Mouse (Mus musculus): ENCODE data around the gene Palm. TPM values are rescaled to one million over a fixed set of nuclear protein-coding genes. Genes with fewer than 3 reads are reported as not detected.
A peak's percentile ranks its signal among the peaks of the same experiment; 100 is the strongest.

Gene Palm
- polyA plus RNA-seq, 1 experiment from 2014 or later: 44.8 TPM

GRCm38 (mm10) chr10:79853860-79854795 is 60.8 kb downstream of the Palm start, which contains the start of gene Ptbp1:
Gene Ptbp1, plus strand, starts transcription at chr10:79854427.
- H3K27ac ChIP-seq (ENCODE audit: low read length): peak within 1 kb of the TSS; percentile 100
- peaks cover 58% of the 10 kb centered on the region for H3K4me1 ChIP-seq (ENCODE audit: control insufficient read depth, insufficient read depth, low read length)
- peak within 1 kb of the TSS; percentile 97 for H3K4me3 ChIP-seq (ENCODE audit: low read length)
- H3K9me3 ChIP-seq (ENCODE audit: control insufficient read depth, low read length): no peaks in the 10 kb centered on the region
- ATAC-seq: peak; percentile 83
- H3K27me3 ChIP-seq (replicated peaks; ENCODE audit: control insufficient read depth, insufficient read depth, low read length): no peaks in the 10 kb centered on the region
- H3K4me2 ChIP-seq (ENCODE audit: low read depth, low read length): peak within 1 kb of the TSS; percentile 96
- peaks cover 9% of the 10 kb centered on the region for H3K36me3 ChIP-seq (ENCODE audit: control insufficient read depth, insufficient read depth, low read length)
- under 1% methylated on average over 74 of the region's 75 CpGs for WGBS
- H3K9ac ChIP-seq (ENCODE audit: low read depth, low read length): peak within 1 kb of the TSS; percentile 100

GRCm38 (mm10) chr10:79854801-79855541 is 61.6 kb downstream of the Palm start:
- Histone ChIP-seq H3K9ac (ENCODE audit: low read depth, low read length) (peak overlapping the region; percentile 100), H3K4me3 (ENCODE audit: low read length) (peak overlapping the region; percentile 97), H3K9me3 (ENCODE audit: control insufficient read depth, low read length) (no peaks in the 10 kb centered on the region), H3K27me3 (replicated peaks; ENCODE audit: control insufficient read depth, insufficient read depth, low read length) (no peaks in the 10 kb centered on the region), H3K4me2 (ENCODE audit: low read depth, low read length) (peak overlapping the region; percentile 96), H3K36me3 (ENCODE audit: control insufficient read depth, insufficient read depth, low read length) (peaks cover 17% of the 10 kb centered on the region), H3K4me1 (ENCODE audit: control insufficient read depth, insufficient read depth, low read length) (peaks cover 66% of the 10 kb centered on the region), H3K27ac (ENCODE audit: low read length) (peak overlapping the region; percentile 100)
- under 1% methylated on average over 77 of the region's 83 CpGs for WGBS
- ATAC-seq: peak; percentile 11

GRCm38 (mm10) chr10:79855558-79856184 is 62.3 kb downstream of the Palm start:
- ATAC-seq: peak; percentile 31
- H3K9me3 ChIP-seq (ENCODE audit: control insufficient read depth, low read length): no peaks in the 10 kb centered on the region
- H3K4me3 ChIP-seq (ENCODE audit: low read length): peak overlapping the region; percentile 97
- no peaks in the 10 kb centered on the region for H3K27me3 ChIP-seq (replicated peaks; ENCODE audit: control insufficient read depth, insufficient read depth, low read length)
- H3K27ac ChIP-seq (ENCODE audit: low read length): peak overlapping the region; percentile 100
- H3K9ac ChIP-seq (ENCODE audit: low read depth, low read length): peak overlapping the region; percentile 100
- H3K36me3 ChIP-seq (ENCODE audit: control insufficient read depth, insufficient read depth, low read length): peaks cover 24% of the 10 kb centered on the region
- H3K4me2 ChIP-seq (ENCODE audit: low read depth, low read length): peak overlapping the region; percentile 96
- under 1% methylated on average over 10 of the region's 10 CpGs for WGBS
- peaks cover 66% of the 10 kb centered on the region for H3K4me1 ChIP-seq (ENCODE audit: control insufficient read depth, insufficient read depth, low read length)

- Histone ChIP-seq H3K27ac (ENCODE audit: low read length) (peak overlapping the region; percentile 100), H3K9me3 (ENCODE audit: control insufficient read depth, low read length) (no peaks in the 10 kb centered on the region), H3K4me3 (ENCODE audit: low read length) (peak overlapping the region; percentile 97), H3K27me3 (replicated peaks; ENCODE audit: control insufficient read depth, insufficient read depth, low read length) (no peaks in the 10 kb centered on the region), H3K4me2 (ENCODE audit: low read depth, low read length) (peak overlapping the region; percentile 96), H3K9ac (ENCODE audit: low read depth, low read length) (peak overlapping the region; percentile 100), H3K4me1 (ENCODE audit: control insufficient read depth, insufficient read depth, low read length) (peaks cover 66% of the 10 kb centered on the region), H3K36me3 (ENCODE audit: control insufficient read depth, insufficient read depth, low read length) (peaks cover 30% of the 10 kb centered on the region)
- no peak for ATAC-seq
- WGBS: 29% methylated on average over 6 of the region's 6 CpGs
These were observed 62.9 kb downstream of the Palm start for GRCm38 (mm10) chr10:79856280-79856679.

GRCm38 (mm10) chr10:79856704-79857451 is 63.5 kb downstream of the Palm start:
- Histone ChIP-seq H3K27me3 (replicated peaks; ENCODE audit: control insufficient read depth, insufficient read depth, low read length) (no peaks in the 10 kb centered on the region), H3K9me3 (ENCODE audit: control insufficient read depth, low read length) (no peaks in the 10 kb centered on the region), H3K4me3 (ENCODE audit: low read length) (peak overlapping the region; percentile 97), H3K4me1 (ENCODE audit: control insufficient read depth, insufficient read depth, low read length) (peaks cover 60% of the 10 kb centered on the region), H3K36me3 (ENCODE audit: control insufficient read depth, insufficient read depth, low read length) (peaks cover 35% of the 10 kb centered on the region), H3K9ac (ENCODE audit: low read depth, low read length) (peak overlapping the region; percentile 100), H3K27ac (ENCODE audit: low read length) (peak overlapping the region; percentile 100), H3K4me2 (ENCODE audit: low read depth, low read length) (peak overlapping the region; percentile 96)
- no peak for ATAC-seq
- WGBS: 17% methylated on average over 7 of the region's 7 CpGs

GRCm38 (mm10) chr10:79857452-79857811 is 64.1 kb downstream of the Palm start:
- peak overlapping the region; percentile 97 for H3K4me3 ChIP-seq (ENCODE audit: low read length)
- H3K4me2 ChIP-seq (ENCODE audit: low read depth, low read length): peak overlapping the region; percentile 96
- H3K4me1 ChIP-seq (ENCODE audit: control insufficient read depth, insufficient read depth, low read length): peaks cover 55% of the 10 kb centered on the region
- no peak for ATAC-seq
- 12% methylated on average over 4 of the region's 4 CpGs for WGBS
- peak overlapping the region; percentile 100 for H3K27ac ChIP-seq (ENCODE audit: low read length)
- H3K9ac ChIP-seq (ENCODE audit: low read depth, low read length): peak overlapping the region; percentile 100
- H3K9me3 ChIP-seq (ENCODE audit: control insufficient read depth, low read length): no peaks in the 10 kb centered on the region
- H3K27me3 ChIP-seq (replicated peaks; ENCODE audit: control insufficient read depth, insufficient read depth, low read length): no peaks in the 10 kb centered on the region
- H3K36me3 ChIP-seq (ENCODE audit: control insufficient read depth, insufficient read depth, low read length): peaks cover 41% of the 10 kb centered on the region

GRCm38 (mm10) chr10:79857894-79858293 is 64.5 kb downstream of the Palm start:
- no peak for ATAC-seq
- Histone ChIP-seq H3K27me3 (replicated peaks; ENCODE audit: control insufficient read depth, insufficient read depth, low read length) (no peaks in the 10 kb centered on the region), H3K9me3 (ENCODE audit: control insufficient read depth, low read length) (no peaks in the 10 kb centered on the region), H3K4me1 (ENCODE audit: control insufficient read depth, insufficient read depth, low read length) (peaks cover 50% of the 10 kb centered on the region), H3K27ac (ENCODE audit: low read length) (peak overlapping the region; percentile 100), H3K9ac (ENCODE audit: low read depth, low read length) (peak overlapping the region; percentile 100), H3K4me2 (ENCODE audit: low read depth, low read length) (peak overlapping the region; percentile 96), H3K4me3 (ENCODE audit: low read length) (peak overlapping the region; percentile 97), H3K36me3 (ENCODE audit: control insufficient read depth, insufficient read depth, low read length) (peaks cover 46% of the 10 kb centered on the region)
- 35% methylated on average over 2 of the region's 2 CpGs for WGBS

GRCm38 (mm10) chr10:79858416-79859074 is 65.2 kb downstream of the Palm start:
- Histone ChIP-seq H3K27ac (ENCODE audit: low read length) (peak overlapping the region; percentile 100), H3K4me2 (ENCODE audit: low read depth, low read length) (peak overlapping the region; percentile 96), H3K27me3 (replicated peaks; ENCODE audit: control insufficient read depth, insufficient read depth, low read length) (no peaks in the 10 kb centered on the region), H3K4me1 (ENCODE audit: control insufficient read depth, insufficient read depth, low read length) (peaks cover 47% of the 10 kb centered on the region), H3K9me3 (ENCODE audit: control insufficient read depth, low read length) (no peaks in the 10 kb centered on the region), H3K9ac (ENCODE audit: low read depth, low read length) (peak overlapping the region; percentile 100), H3K4me3 (ENCODE audit: low read length) (peak overlapping the region; percentile 97), H3K36me3 (ENCODE audit: control insufficient read depth, insufficient read depth, low read length) (peaks cover 48% of the 10 kb centered on the region)
- no peak for ATAC-seq
- WGBS: 37% methylated on average over 17 of the region's 17 CpGs
